Mouse (Mus musculus) monocyte, adult 2 months (primary cell): ENCODE results near the gene Traf4.
A peak's percentile ranks its signal among the peaks of the same experiment; 100 is the strongest.

Source experiments
- DNase-seq, 2 experiments: peaks; one replicate each; pipeline ENCODE4 v3.0.0; 2022; ENCODE audit warnings: low spot score in 2 of 2, low read depth in 1 of 2

The Traf4 gene

GRCm38 (mm10) chr11:78182961-78183844, 17.8 kb upstream of the Traf4 start, which contains the start of gene Rpl23a:
Gene Rpl23a (minus strand): TSS chr11:78183584.
- DNase-seq, result peak; percentile 54 to 59

- DNase-seq, result no peak
These were observed 17.1 kb upstream of the Traf4 start for GRCm38 (mm10) chr11:78182450-78182849.

- DNase-seq, result no peak
These were observed 16.5 kb upstream of the Traf4 start for GRCm38 (mm10) chr11:78181830-78182357.

GRCm38 (mm10) chr11:78180081-78180761, 14.8 kb upstream of the Traf4 start:
- DNase-seq, result no peak

- no peak for DNase-seq
These were observed 14.1 kb upstream of the Traf4 start for GRCm38 (mm10) chr11:78179438-78179999.

- no peak for DNase-seq
These were observed 13.6 kb upstream of the Traf4 start for GRCm38 (mm10) chr11:78178859-78179437.

GRCm38 (mm10) chr11:78177903-78178858, 12.8 kb upstream of the Traf4 start:
- peak; percentile 89 for DNase-seq

- DNase-seq, result no peak
These were observed 12.0 kb upstream of the Traf4 start for GRCm38 (mm10) chr11:78177437-78177836.

- DNase-seq, result no peak
These were observed 11.5 kb upstream of the Traf4 start for GRCm38 (mm10) chr11:78176905-78177331.

- DNase-seq, result peak; percentile 73 to 83
These were observed 11.0 kb upstream of the Traf4 start, which contains the start of the genes Nek8 and Tlcd1 for GRCm38 (mm10) chr11:78176402-78176862. Gene Nek8 (minus strand): TSS chr11:78176675. Gene Tlcd1 (plus strand): TSS chr11:78176711.

- DNase-seq, result no peak
These were observed 10.5 kb upstream of the Traf4 start for GRCm38 (mm10) chr11:78175771-78176401.

GRCm38 (mm10) chr11:78174506-78174905, 9.1 kb upstream of the Traf4 start:
- DNase-seq, result no peak

- no peak for DNase-seq
These were observed 7.5 kb upstream of the Traf4 start for GRCm38 (mm10) chr11:78172748-78173383.

- DNase-seq, result no peak
These were observed 6.8 kb upstream of the Traf4 start for GRCm38 (mm10) chr11:78172034-78172747.

- DNase-seq, result no peak
These were observed 5.9 kb upstream of the Traf4 start for GRCm38 (mm10) chr11:78171328-78171727.

- DNase-seq, result no peak
These were observed 4.9 kb upstream of the Traf4 start for GRCm38 (mm10) chr11:78170306-78170705.

- no peak for DNase-seq
These were observed 3.4 kb upstream of the Traf4 start for GRCm38 (mm10) chr11:78168541-78169468.
